Mouse (Mus musculus) CH12.LX (cell line): ENCODE results near the gene Saa4. TPM values are rescaled to one million over a fixed set of nuclear protein-coding genes. Genes with fewer than 3 reads are reported as not detected.

Experiments
- DNase-seq: peaks from one replicate; pipeline ENCODE4 v3.0.0-alpha.2; 2013; ENCODE audit errors: extremely low read depth
- H3K27ac ChIP-seq: 2 replicates; pipeline ENCODE4 v1.5.1; 2012; ENCODE audit warnings: low read depth, mild to moderate bottlenecking, control low read depth, moderate library complexity; ENCODE audit not compliant: insufficient read depth
- H3K27me3 ChIP-seq: replicated peaks from 2 replicates; pipeline ENCODE3; 2012; ENCODE audit warnings: inconsistent platforms
- H3K36me3 ChIP-seq, 2 experiments: replicated peaks in 1 of 2; 2 replicates each; pipeline versions ENCODE3 to v1.6.1; 2012; ENCODE audit warnings: inconsistent platforms in 1 of 2, low read length in 1 of 2, mild to moderate bottlenecking in 1 of 2, mixed read lengths in 1 of 2, moderate library complexity in 1 of 2; ENCODE audit not compliant: control insufficient read depth in 1 of 2, insufficient read depth in 1 of 2
- H3K4me1 ChIP-seq, 2 experiments: 2 replicates each; pipeline ENCODE4 v1.6.1; 2012; ENCODE audit warnings: inconsistent platforms in 1 of 2, moderate library complexity in 1 of 2; ENCODE audit not compliant: insufficient read depth in 2 of 2, control insufficient read depth in 1 of 2
- H3K4me2 ChIP-seq: 2 replicates; pipeline ENCODE4 v1.6.1; 2012; ENCODE audit warnings: low read depth, mild to moderate bottlenecking, control low read depth; ENCODE audit not compliant: poor library complexity, insufficient read depth, severe bottlenecking
- H3K4me3 ChIP-seq, 3 experiments: fragments of 150-350 bp in 1 of 3; sonication (generic) in 1 of 3; replicated peaks in 1 of 3; 2 replicates each; pipeline versions ENCODE3 to v1.5.1; 2011 to 2012; ENCODE audit warnings: low read depth in 2 of 3, low read length in 2 of 3, mild to moderate bottlenecking in 2 of 3, moderate library complexity in 2 of 3, control low read depth in 1 of 3, improper control_type of control experiment in 1 of 3, inconsistent platforms in 1 of 3, mixed read lengths in 1 of 3; ENCODE audit not compliant: poor library complexity in 1 of 3
- H3K79me2 ChIP-seq: replicated peaks from 2 replicates; pipeline ENCODE4 v1.6.1; 2012; ENCODE audit warnings: mild to moderate bottlenecking, moderate library complexity; ENCODE audit not compliant: control insufficient read depth, poor library complexity, insufficient read depth, severe bottlenecking; ENCODE audit errors: extremely low read depth
- H3K9ac ChIP-seq: 2 replicates; pipeline ENCODE4 v1.6.1; 2012; ENCODE audit warnings: low read depth, mild to moderate bottlenecking, control low read depth, moderate library complexity; ENCODE audit not compliant: insufficient read depth
- H3K9me3 ChIP-seq: replicated peaks from 2 replicates; pipeline ENCODE3; 2012; ENCODE audit warnings: low read length, inconsistent platforms, mixed read lengths
- BHLHE40 ChIP-seq: IDR thresholded peaks from 2 replicates; pipeline ENCODE4 v1.6.1; 2011; ENCODE audit warnings: mild to moderate bottlenecking, low read depth, low read length, improper control_type of control experiment
- CHD1 ChIP-seq: IDR thresholded peaks from 2 replicates; pipeline ENCODE4 v1.6.1; 2012; ENCODE audit warnings: low read depth, low read length, improper control_type of control experiment, inconsistent platforms
- ETS1 ChIP-seq: conservative IDR thresholded peaks from 2 replicates; pipeline ENCODE4 v1.6.1; 2012; ENCODE audit warnings: low read depth, mild to moderate bottlenecking, inconsistent platforms, low read length, improper control_type of control experiment, moderate library complexity
- HCFC1 ChIP-seq: IDR thresholded peaks from 2 replicates; pipeline ENCODE4 v1.6.1; 2012; ENCODE audit warnings: low read depth, mild to moderate bottlenecking, inconsistent platforms, low read length, improper control_type of control experiment
- IRF4 ChIP-seq: IDR thresholded peaks from 2 replicates; pipeline ENCODE4 v1.6.1; 2014; ENCODE audit warnings: low read depth, mild to moderate bottlenecking, inconsistent platforms, low read length, improper control_type of control experiment
- JUN ChIP-seq: IDR thresholded peaks from 2 replicates; pipeline ENCODE4 v1.6.1; 2011; ENCODE audit warnings: low read depth, mild to moderate bottlenecking, low read length, improper control_type of control experiment, moderate library complexity; ENCODE audit not compliant: insufficient read depth
- MAFK ChIP-seq: IDR thresholded peaks from 2 replicates; pipeline ENCODE4 v1.6.1; 2011; ENCODE audit warnings: low read length, improper control_type of control experiment; ENCODE audit not compliant: insufficient replicate concordance
- MEF2A ChIP-seq: IDR thresholded peaks from 2 replicates; pipeline ENCODE4 v1.6.1; 2014; ENCODE audit warnings: low read depth, mild to moderate bottlenecking, inconsistent platforms, low read length, improper control_type of control experiment, borderline replicate concordance
- MYC ChIP-seq: IDR thresholded peaks from 2 replicates; pipeline ENCODE4 v1.6.1; 2011; ENCODE audit warnings: low read depth, mild to moderate bottlenecking, improper control_type of control experiment, low read length
- NRF1 ChIP-seq: IDR thresholded peaks from 2 replicates; pipeline ENCODE4 v1.6.1; 2014; ENCODE audit warnings: low read depth, mild to moderate bottlenecking, inconsistent platforms, low read length, improper control_type of control experiment, moderate library complexity
- PAX5 ChIP-seq: IDR thresholded peaks from 2 replicates; pipeline ENCODE4 v1.6.1; 2012; ENCODE audit warnings: low read length, inconsistent platforms, mixed read lengths
- RCOR1 ChIP-seq: conservative IDR thresholded peaks from 2 replicates; pipeline ENCODE4 v1.6.1; 2012; ENCODE audit warnings: low read depth, mild to moderate bottlenecking, inconsistent platforms, low read length, improper control_type of control experiment
- TBP ChIP-seq: conservative IDR thresholded peaks from 2 replicates; pipeline ENCODE4 v1.6.1; 2011; ENCODE audit warnings: low read depth, low read length, improper control_type of control experiment
- TCF12 ChIP-seq: IDR thresholded peaks from 2 replicates; pipeline ENCODE4 v1.6.1; 2014; ENCODE audit warnings: low read depth, mild to moderate bottlenecking, inconsistent platforms, low read length, improper control_type of control experiment
- UBTF ChIP-seq: IDR thresholded peaks from 2 replicates; pipeline ENCODE4 v1.6.1; 2012; ENCODE audit warnings: low read depth, mild to moderate bottlenecking, inconsistent platforms, low read length, improper control_type of control experiment, moderate library complexity
- USF1 ChIP-seq: IDR thresholded peaks from 2 replicates; pipeline ENCODE4 v1.6.1; 2014; ENCODE audit warnings: low read depth, mild to moderate bottlenecking, inconsistent platforms, low read length, improper control_type of control experiment
- USF2 ChIP-seq: conservative IDR thresholded peaks from 2 replicates; pipeline ENCODE4 v1.6.1; 2011; ENCODE audit warnings: low read depth, low read length, improper control_type of control experiment
- ZKSCAN1 ChIP-seq: IDR thresholded peaks from 2 replicates; pipeline ENCODE4 v1.6.1; 2012; ENCODE audit warnings: low read depth, inconsistent platforms, low read length, improper control_type of control experiment, borderline replicate concordance
- ZMIZ1 ChIP-seq: IDR thresholded peaks from 2 replicates; pipeline ENCODE4 v1.6.1; 2012; ENCODE audit warnings: low read depth, mild to moderate bottlenecking, inconsistent platforms, low read length, improper control_type of control experiment
- ZNF384 ChIP-seq: IDR thresholded peaks from 2 replicates; pipeline ENCODE4 v1.6.1; 2012; ENCODE audit warnings: low read depth, low read length, improper control_type of control experiment, inconsistent platforms
- dilution Hi-C: fragments of 300-500 bp; cut with MboI; formaldehyde crosslinking; loops from 2 replicates; pipeline ENCODE4 v1.14.3; 2020; ENCODE audit warnings: low sequenced_read_pairs; ENCODE audit not compliant: extremely low pct_unique_long_range_greater_than_20kb, extremely low pct_ligation_motif_present
- in situ Hi-C: fragments of 300-500 bp; cut with MboI; formaldehyde crosslinking; loops from 3 replicates; pipeline ENCODE4 v1.14.3; 2019; ENCODE audit warnings: low sequenced_read_pairs, low pct_ligation_motif_present, low pct_unique_long_range_greater_than_20kb, mixed read lengths
- polyA plus RNA-seq: library from polyadenylated mRNA; unstranded; fragments of >175 nt; gene quantifications from 2 replicates; pipeline ENCODE4 v1.2.1, GENCODE M21; 2012; ENCODE audit warnings: low read depth; ENCODE audit not compliant: insufficient read length
- total RNA-seq, 2 experiments: library from RNA; depleted of rRNA; stranded (reverse); fragments of 300-350 nt in 1 of 2; fragments of >200 nt in 1 of 2; gene quantifications; 2 replicates each; pipeline ENCODE4 v1.2.3; 2012 to 2014

Gene Saa4
- total and polyA plus RNA-seq, 3 experiments = not detected

DNA sequence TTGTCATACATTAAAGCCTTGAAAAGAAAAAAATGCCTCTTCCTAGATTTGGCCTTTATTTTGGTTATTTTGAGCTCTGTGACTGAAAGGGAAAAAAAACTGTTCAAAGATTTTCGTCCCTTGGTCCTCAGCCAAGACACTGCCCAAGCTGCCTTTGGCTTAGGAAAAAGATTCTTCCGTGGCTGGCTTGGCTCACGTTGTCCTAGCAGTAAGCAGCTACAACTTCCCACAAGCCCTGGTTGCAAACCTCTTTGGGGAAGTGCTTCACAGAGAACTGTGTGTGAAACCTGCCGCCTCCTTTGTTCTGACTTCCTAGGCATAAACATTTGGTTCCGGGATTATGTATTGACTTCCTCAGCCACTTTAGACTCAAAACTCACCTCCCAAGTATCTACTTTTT lies 15.5 kb downstream of the Saa4 start:
- Histone ChIP-seq H3K4me3 (no peak overlapping the region), H3K9ac (no peak overlapping the region), H3K79me2 (no peaks in the 10 kb centered on the region), H3K4me1 (peaks cover 8 to 28% of the 10 kb centered on the region in 2 experiments; a peak in 3 of 4 replicates), H3K9me3 (no peaks in the 10 kb centered on the region), H3K4me2 (no peak overlapping the region), H3K27me3 (no peaks in the 10 kb centered on the region), H3K36me3 (no peaks in the 10 kb centered on the region), H3K27ac (no peak overlapping the region)
- in situ Hi-C loops (no loop called here), dilution Hi-C loops (no loop called here)
- DNase-seq = no peak
- TF ChIP-seq IRF4 = no peak
- no peak for TF ChIP-seq ZNF384
- no peak for TF ChIP-seq ETS1
- TF ChIP-seq USF2 = no peak
- TF ChIP-seq TBP = no peak
- TF ChIP-seq JUN = no peak
- no peak for TF ChIP-seq NRF1
- no peak for TF ChIP-seq MAFK
- no peak for TF ChIP-seq UBTF
- no peak for TF ChIP-seq RCOR1
- no peak for TF ChIP-seq MEF2A
- no peak for TF ChIP-seq PAX5
- no peak for TF ChIP-seq USF1
- TF ChIP-seq ZKSCAN1 = no peak
- TF ChIP-seq CHD1 = no peak
- TF ChIP-seq HCFC1 = no peak
- TF ChIP-seq MYC = no peak
- TF ChIP-seq BHLHE40 = no peak
- TF ChIP-seq ZMIZ1 = no peak
- no peak for TF ChIP-seq TCF12

GRCm38 (mm10) chr7:46715600-46715999 lies 16.8 kb downstream of the Saa4 start, which contains the start of gene Saa3:
Gene Saa3 (minus strand): TSS chr7:46715700.
- H3K27me3 ChIP-seq = no peaks in the 10 kb centered on the region
- DNase-seq = no peak
- no peak within 1 kb of the TSS for H3K27ac ChIP-seq
- H3K4me3 ChIP-seq = no peak within 1 kb of the TSS
- no peaks in the 10 kb centered on the region for H3K36me3 ChIP-seq
- no peaks in the 10 kb centered on the region for H3K79me2 ChIP-seq
- no peak within 1 kb of the TSS for H3K9ac ChIP-seq
- peaks cover 3 to 32% of the 10 kb centered on the region in 2 experiments; a peak in 3 of 4 replicates for H3K4me1 ChIP-seq
- H3K4me2 ChIP-seq = peak within 1 kb of the TSS; percentile 66; the same call in 1 of the 2 replicates
- TF ChIP-seq MYC = no peak
- dilution Hi-C loops = no loop called here
- in situ Hi-C loops = no loop called here
- H3K9me3 ChIP-seq = no peaks in the 10 kb centered on the region
